Mouse (Mus musculus) forebrain, embryonic 16.5 days (tissue): Measurements from ENCODE around the gene Dnah11. TPM values are rescaled to one million over a fixed set of nuclear protein-coding genes. Genes with fewer than 3 reads are reported as not detected.

Experiments used
- ATAC-seq: fragments of 200-750 bp; cut with Nextera tagmentation; 2 replicates; pipeline ENCODE4 v1.8.0; 2017; ENCODE audit warnings: mild to moderate bottlenecking, moderate library complexity
- H3K27ac ChIP-seq: fragments of 300-500 bp; sonication (generic); 2 replicates; pipeline ENCODE4 v1.5.1; 2014; ENCODE audit warnings: low read length, control low read depth
- H3K27me3 ChIP-seq: fragments of 300-500 bp; sonication (generic); replicated peaks from 2 replicates; pipeline ENCODE4 v1.6.1; 2014; ENCODE audit warnings: low read length; ENCODE audit not compliant: control insufficient read depth, insufficient read depth
- H3K36me3 ChIP-seq: fragments of 300-500 bp; sonication (generic); 2 replicates; pipeline ENCODE4 v1.6.1; 2014; ENCODE audit not compliant: control insufficient read depth, insufficient read depth
- H3K4me1 ChIP-seq: fragments of 300-500 bp; sonication (generic); replicated peaks from 2 replicates; pipeline ENCODE4 v1.6.1; 2014; ENCODE audit warnings: low read length; ENCODE audit not compliant: control insufficient read depth, insufficient read depth
- H3K4me2 ChIP-seq: fragments of 300-500 bp; sonication (generic); 2 replicates; pipeline ENCODE4 v1.6.1; 2014; ENCODE audit warnings: mild to moderate bottlenecking, low read length, control low read depth
- H3K4me3 ChIP-seq: fragments of 300-500 bp; sonication (generic); replicated peaks from 2 replicates; pipeline ENCODE4 v1.5.1; 2014; ENCODE audit warnings: mild to moderate bottlenecking, low read length, control low read depth
- H3K9ac ChIP-seq: fragments of 300-500 bp; sonication (generic); replicated peaks from 2 replicates; pipeline ENCODE4 v1.6.1; 2014; ENCODE audit warnings: low read depth, low read length, control low read depth
- H3K9me3 ChIP-seq: fragments of 300-500 bp; sonication (generic); 2 replicates; pipeline ENCODE4 v1.6.1; 2016; ENCODE audit warnings: low read length; ENCODE audit not compliant: control insufficient read depth
- WGBS: fragments of 180-500 bp; shearing (Covaris S2); extraction: QIAGEN DNeasy Blood & Tissue Kit; methylation state at CpG from one replicate; pipeline ENCODE4 v1.1.7; 2014; 5-methylcytosine and 5-hydroxymethylcytosine counted together
- polyA plus RNA-seq: library from polyadenylated mRNA; unstranded; fragments of >200 nt; fragmentation: Nextera tagmentation; extraction: Ambion mirVana; gene quantifications from 2 replicates; pipeline ENCODE4 v1.2.1, GENCODE M21; 2015

Dnah11 gene
- polyA plus RNA-seq, 1 experiment from 2014 or later: 0.13 TPM

GRCm38 (mm10) chr12:117843302-117844074 lies 355.4 kb downstream of the Dnah11 start:
- Histone ChIP-seq H3K9me3 (no peaks in the 10 kb centered on the region), H3K27ac (no peak overlapping the region), H3K9ac (peak overlapping the region; percentile 82), H3K4me2 (peak overlapping the region; percentile 97), H3K36me3 (no peaks in the 10 kb centered on the region), H3K4me1 (peaks cover 4% of the 10 kb centered on the region; the same call in 1 of the 2 replicates), H3K4me3 (peak overlapping the region; percentile 67), H3K27me3 (peaks cover 2% of the 10 kb centered on the region; the same call in 1 of the 2 replicates)
- ATAC-seq: peak; percentile 96
- WGBS: under 1% methylated on average over 65 of the region's 75 CpGs

GRCm38 (mm10) chr12:117842676-117843075 lies 356.2 kb downstream of the Dnah11 start:
- no peak overlapping the region for H3K4me2 ChIP-seq
- 72% methylated on average over 1 of the region's 1 CpGs for WGBS
- no peak for ATAC-seq

DNA sequence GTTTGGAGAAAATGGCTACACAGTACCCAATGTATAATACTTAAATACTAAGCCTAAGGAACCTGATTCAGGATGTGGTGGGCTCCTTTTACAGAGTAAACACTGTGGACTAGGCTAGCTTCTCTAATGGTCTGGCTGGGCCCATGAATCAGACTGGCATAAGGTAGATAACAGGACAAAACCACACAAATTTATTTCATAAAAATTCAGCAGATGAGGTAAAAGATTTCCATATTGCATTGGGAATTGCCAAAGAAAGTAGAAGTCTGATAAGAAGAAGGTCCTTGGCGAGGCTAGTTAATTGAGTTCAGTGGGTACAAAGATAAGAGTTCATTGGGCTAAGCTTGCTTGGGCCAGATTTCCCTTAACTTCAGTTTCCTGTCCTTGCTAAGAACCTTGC lies 358.1 kb downstream of the Dnah11 start:
- Histone ChIP-seq H3K27ac (no peak overlapping the region), H3K9me3 (no peaks in the 10 kb centered on the region), H3K4me3 (no peak overlapping the region), H3K9ac (no peak overlapping the region), H3K4me2 (no peak overlapping the region), H3K4me1 (peaks cover 4% of the 10 kb centered on the region; the same call in 1 of the 2 replicates), H3K36me3 (no peaks in the 10 kb centered on the region), H3K27me3 (peaks cover 2% of the 10 kb centered on the region; the same call in 1 of the 2 replicates)
- WGBS: 91% methylated on average over 1 of the region's 1 CpGs
- no peak for ATAC-seq

More at GRCm38 (mm10) chr12:117842676-117843075, 356.2 kb downstream of the Dnah11 start:
- peaks cover 4% of the 10 kb centered on the region; the same call in 1 of the 2 replicates for H3K4me1 ChIP-seq
- H3K9me3 ChIP-seq: no peaks in the 10 kb centered on the region
- no peak overlapping the region for H3K4me3 ChIP-seq
- peaks cover 2% of the 10 kb centered on the region; the same call in 1 of the 2 replicates for H3K27me3 ChIP-seq
- no peak overlapping the region for H3K9ac ChIP-seq
- H3K27ac ChIP-seq: no peak overlapping the region
- H3K36me3 ChIP-seq: no peaks in the 10 kb centered on the region

DNA sequence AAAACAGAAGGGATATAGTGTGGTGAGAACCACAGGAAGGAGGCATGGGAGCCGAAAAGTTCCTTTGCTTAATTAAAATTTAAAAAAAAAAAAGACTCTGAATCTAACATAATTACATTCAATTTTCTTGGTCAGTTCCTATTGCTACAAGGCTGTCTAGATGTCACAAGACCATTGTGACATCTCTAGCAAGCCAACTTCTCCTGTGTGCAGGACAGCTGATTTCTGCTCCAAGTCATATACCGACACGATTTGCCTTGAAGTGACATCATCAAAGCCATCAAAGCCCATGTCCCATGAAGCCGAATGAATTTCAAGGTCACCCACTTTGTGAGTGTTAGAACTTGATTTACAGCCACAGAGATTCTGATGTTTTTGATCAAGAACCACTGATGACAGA lies 361.5 kb downstream of the Dnah11 start:
- no peak overlapping the region for H3K4me2 ChIP-seq
- no peak overlapping the region for H3K9ac ChIP-seq
- peaks cover 2% of the 10 kb centered on the region; the same call in 1 of the 2 replicates for H3K27me3 ChIP-seq
- 83% methylated on average over 4 of the region's 4 CpGs for WGBS
- H3K4me3 ChIP-seq: no peak overlapping the region
- no peak for ATAC-seq
- H3K9me3 ChIP-seq: no peaks in the 10 kb centered on the region
- H3K27ac ChIP-seq: no peak overlapping the region
- H3K4me1 ChIP-seq: no peaks in the 10 kb centered on the region
- no peaks in the 10 kb centered on the region for H3K36me3 ChIP-seq

GRCm38 (mm10) chr12:117835371-117835770 lies 363.5 kb downstream of the Dnah11 start:
- Histone ChIP-seq H3K4me3 (no peak overlapping the region), H3K36me3 (no peaks in the 10 kb centered on the region), H3K27me3 (peaks cover 2% of the 10 kb centered on the region; the same call in 1 of the 2 replicates), H3K9me3 (no peaks in the 10 kb centered on the region), H3K9ac (no peak overlapping the region), H3K4me1 (no peaks in the 10 kb centered on the region), H3K4me2 (no peak overlapping the region), H3K27ac (no peak overlapping the region)
- no peak for ATAC-seq
- WGBS: 81% methylated on average over 10 of the region's 10 CpGs

DNA sequence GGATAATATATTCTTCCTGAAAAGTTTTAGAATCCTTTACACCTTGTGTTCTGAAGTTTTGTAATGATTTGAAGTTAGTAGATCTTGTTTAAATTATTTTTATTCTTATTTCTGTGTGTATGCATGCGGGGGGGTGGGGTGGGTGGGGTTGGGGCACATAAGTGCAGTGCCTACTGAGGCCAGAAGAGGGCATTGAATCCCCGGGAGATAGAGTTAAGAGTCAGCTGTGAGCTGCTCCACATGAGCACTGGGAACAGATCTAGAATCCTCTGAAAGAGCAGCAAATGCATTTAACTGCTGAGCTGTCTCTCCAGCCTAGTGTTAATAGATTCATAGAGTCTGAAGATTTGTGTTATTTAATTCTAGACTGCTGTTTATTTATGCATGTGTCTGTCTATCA lies 364.2 kb downstream of the Dnah11 start:
- Histone ChIP-seq H3K9me3 (no peaks in the 10 kb centered on the region), H3K27ac (no peak overlapping the region), H3K36me3 (no peaks in the 10 kb centered on the region), H3K9ac (no peak overlapping the region), H3K4me3 (no peak overlapping the region), H3K27me3 (0 out of 2 replicates have a peak, but pooled peaks cover 2% of the 10 kb centered on the region), H3K4me2 (no peak overlapping the region), H3K4me1 (no peaks in the 10 kb centered on the region)
- 75% methylated on average over 2 of the region's 2 CpGs for WGBS
- no peak for ATAC-seq

DNA sequence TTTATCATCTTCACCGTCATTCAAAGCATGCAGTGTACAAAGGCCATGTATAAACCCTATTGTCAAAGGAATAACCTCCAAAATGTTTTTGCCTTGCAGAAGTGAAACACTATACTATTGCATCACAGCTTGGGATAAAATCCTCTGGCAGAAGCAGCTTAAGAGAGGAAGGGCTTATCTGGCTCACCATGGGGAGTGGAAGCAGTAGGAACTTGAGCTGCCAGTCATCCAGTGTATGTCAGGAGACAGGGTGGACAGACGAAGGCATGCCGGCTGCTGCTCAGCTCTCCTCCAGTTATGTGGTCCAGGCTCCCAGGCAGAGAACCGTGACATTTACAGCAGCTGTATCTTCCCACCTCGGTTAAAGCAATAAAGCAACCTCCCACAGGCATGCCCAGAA lies 366.7 kb downstream of the Dnah11 start:
- H3K27me3 ChIP-seq: no peaks in the 10 kb centered on the region
- H3K4me1 ChIP-seq: no peaks in the 10 kb centered on the region
- H3K4me3 ChIP-seq: no peak overlapping the region
- ATAC-seq: no peak
- H3K4me2 ChIP-seq: no peak overlapping the region
- H3K36me3 ChIP-seq: no peaks in the 10 kb centered on the region
- H3K9me3 ChIP-seq: no peaks in the 10 kb centered on the region
- H3K9ac ChIP-seq: no peak overlapping the region
- H3K27ac ChIP-seq: no peak overlapping the region
- WGBS: 78% methylated on average over 5 of the region's 5 CpGs

- ATAC-seq: no peak
- no peaks in the 10 kb centered on the region for H3K9me3 ChIP-seq
- no peak overlapping the region for H3K9ac ChIP-seq
- H3K4me1 ChIP-seq: no peaks in the 10 kb centered on the region
- H3K4me3 ChIP-seq: no peak overlapping the region
- no peaks in the 10 kb centered on the region for H3K27me3 ChIP-seq
- no peak overlapping the region for H3K27ac ChIP-seq
- WGBS: 83% methylated on average over 8 of the region's 8 CpGs
- no peak overlapping the region for H3K4me2 ChIP-seq
- H3K36me3 ChIP-seq: no peaks in the 10 kb centered on the region
Measured at GRCm38 (mm10) chr12:117831351-117831961, 367.4 kb downstream of the Dnah11 start.

GRCm38 (mm10) chr12:117828350-117828749 lies 370.5 kb downstream of the Dnah11 start:
- no peak for ATAC-seq
- Histone ChIP-seq H3K27me3 (no peaks in the 10 kb centered on the region), H3K36me3 (no peaks in the 10 kb centered on the region), H3K4me2 (no peak overlapping the region), H3K9me3 (no peaks in the 10 kb centered on the region), H3K4me3 (no peak overlapping the region), H3K4me1 (no peaks in the 10 kb centered on the region), H3K9ac (no peak overlapping the region), H3K27ac (no peak overlapping the region)
- WGBS: 84% methylated on average over 3 of the region's 3 CpGs
